Mouse (Mus musculus) effector memory CD4-positive, alpha-beta T cell, adult 7 months (primary cell): Measurements from ENCODE around the gene Ino80e. TPM values are rescaled to one million over a fixed set of nuclear protein-coding genes. Genes with fewer than 3 reads are reported as not detected.

Experiments
- polyA plus RNA-seq: library from polyadenylated mRNA; unstranded; fragments of 100-300 nt; shearing (Covaris generic); gene quantifications from one replicate; pipeline ENCODE4 v1.2.1, GENCODE M21; 2017

Ino80e gene
- 55.1 TPM for polyA plus RNA-seq

DNA sequence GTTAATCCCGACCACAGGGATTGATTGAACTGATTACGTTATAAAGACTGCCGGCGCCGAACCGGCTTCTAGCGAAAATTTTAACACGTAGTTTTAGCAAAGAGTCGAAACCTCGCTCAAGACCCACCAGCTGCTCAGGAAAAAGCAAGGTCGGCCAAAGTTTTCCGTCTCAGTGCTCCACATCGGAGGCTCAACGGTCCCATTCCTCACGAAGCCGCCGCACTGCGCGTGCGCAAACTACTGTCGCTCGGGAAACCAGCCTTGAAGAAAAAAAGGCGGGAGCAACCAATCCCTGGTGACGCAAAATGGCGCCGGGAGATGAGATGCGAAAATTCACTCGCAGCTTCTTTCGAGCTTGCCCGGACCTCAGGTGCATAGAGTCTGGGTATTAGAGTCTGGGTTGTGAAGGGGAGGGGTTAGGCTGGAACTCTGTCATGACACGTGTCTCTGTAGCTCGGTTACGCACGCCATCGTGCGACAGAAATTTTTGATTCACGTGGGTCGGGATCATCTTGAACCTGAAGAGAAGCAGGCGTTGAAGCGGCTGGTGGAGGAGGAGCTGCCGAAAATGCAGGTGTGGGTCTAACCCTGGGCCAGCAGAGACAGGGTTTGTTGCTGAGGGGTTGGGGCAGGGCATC is at the start of gene Ino80e:
Gene Ino80e, minus strand, starts transcription at position 231 of the 638 bp plus-strand sequence.

DNA sequence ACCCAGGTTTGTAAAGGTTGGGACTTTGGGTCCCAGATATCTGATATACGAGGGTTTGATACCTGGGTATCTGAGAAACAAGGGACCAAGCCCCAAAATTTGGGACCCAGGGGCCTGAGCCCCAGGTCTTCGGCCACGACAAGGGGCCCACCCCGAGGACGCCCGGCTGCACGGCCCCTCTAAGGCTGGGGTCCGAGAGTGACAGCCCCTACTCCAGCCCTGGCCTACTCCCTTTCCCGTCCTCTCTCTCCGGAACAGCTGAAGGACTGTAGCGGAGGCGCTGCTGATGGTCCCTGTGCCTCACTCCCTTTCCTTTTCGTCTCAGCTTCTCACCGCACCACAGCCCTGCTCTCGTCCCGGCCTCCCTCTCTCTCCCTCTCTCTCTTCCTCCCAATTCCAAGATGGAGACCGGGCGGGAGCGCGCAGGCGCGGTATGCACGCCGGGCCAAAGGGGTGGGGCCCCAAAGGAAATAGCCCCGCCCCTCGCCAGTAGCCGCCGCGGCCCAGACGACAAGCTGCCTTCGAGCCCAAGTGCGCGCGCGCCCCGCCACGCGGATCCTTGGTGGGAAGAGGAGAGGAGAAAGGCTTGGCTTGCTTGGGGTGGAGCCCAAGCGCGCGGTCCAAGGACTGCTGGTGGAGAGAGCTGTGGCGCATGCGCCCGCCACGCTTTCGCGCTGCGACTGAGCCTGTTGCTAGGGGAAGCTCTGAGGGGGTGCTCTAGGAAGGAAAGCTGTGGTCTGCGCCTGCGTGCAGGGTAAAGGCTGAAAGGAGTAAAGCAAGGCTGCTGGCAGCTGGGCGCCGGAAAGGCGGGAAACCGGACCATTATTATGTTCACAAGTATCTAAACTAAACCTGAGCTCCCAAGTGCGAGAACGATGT is 22.3 kb upstream of the Ino80e start, which contains the start of gene Taok2:
Gene Taok2, minus strand, starts transcription at position 418 of the 879 bp plus-strand sequence.

DNA sequence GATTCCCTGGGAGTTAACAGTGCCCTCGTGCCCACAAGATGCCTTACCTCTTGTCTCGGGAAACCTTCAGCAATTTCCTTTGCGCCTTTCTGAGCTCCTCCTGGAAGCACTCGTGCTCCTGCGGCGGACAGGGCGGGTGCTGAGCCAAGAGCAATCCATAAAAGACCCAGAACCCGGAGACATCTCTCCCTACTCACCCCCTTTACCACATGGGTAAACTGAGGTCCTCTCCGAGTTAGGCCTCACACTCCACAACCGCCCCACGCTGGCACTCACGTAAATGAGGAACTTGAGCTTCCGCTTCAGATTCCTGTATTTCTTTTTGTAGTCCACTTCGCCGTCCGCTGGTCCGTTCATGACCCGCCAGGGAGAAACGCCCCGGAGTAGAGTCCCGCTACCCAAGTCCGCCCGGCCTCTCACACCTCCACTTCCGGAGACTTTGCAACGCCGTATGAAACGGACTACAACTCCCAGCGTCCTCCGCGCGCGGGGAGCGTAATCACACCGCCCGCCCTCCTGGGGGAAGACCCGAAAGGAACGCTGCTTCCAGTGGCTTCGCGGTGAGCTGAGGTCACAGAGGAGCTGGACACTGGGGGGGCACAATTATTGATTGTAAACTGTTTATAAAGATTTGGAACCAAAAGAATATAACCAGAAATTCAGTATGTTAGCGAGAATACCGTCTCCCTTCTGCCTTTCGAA is 597 bp downstream of the Ino80e start, which contains the start of gene Hirip3:
Gene Hirip3, plus strand, starts transcription at position 544 of the 702 bp plus-strand sequence.

DNA sequence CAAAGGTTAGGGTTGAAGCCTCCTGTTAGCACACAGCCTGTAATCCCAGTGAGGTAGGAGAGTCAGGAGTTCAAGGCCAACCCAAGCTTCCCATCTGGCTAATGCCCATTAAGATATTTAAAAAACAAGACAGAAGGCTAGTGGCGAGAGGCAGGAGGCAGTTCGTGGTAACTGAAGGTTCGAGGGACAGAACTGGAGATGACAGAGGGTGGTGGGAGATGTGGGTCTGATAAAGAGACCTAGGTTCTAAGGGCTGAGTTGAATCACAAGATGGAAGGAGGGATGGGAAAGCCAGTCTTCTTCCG is 15.1 kb downstream of the Ino80e start, which contains the start of gene Doc2a:
Gene Doc2a, plus strand, starts transcription at position 301 of the 305 bp plus-strand sequence.

GRCm38 (mm10) chr7:126831539-126831938 is 30.6 kb downstream of the Ino80e start, which contains the start of gene 4930451I11Rik:
Gene 4930451I11Rik, minus strand, starts transcription at chr7:126831639.

Other genes starting within 250 kb of the Ino80e start
- gene Nupr1, start 231.5 kb downstream of the Ino80e start, polyA plus RNA-seq = 1.8 TPM
- 79.6 TPM for gene Sgf29, start 213.1 kb downstream of the Ino80e start, polyA plus RNA-seq
- gene Sult1a1, start 185.9 kb downstream of the Ino80e start, polyA plus RNA-seq = 0.29 TPM
- 102 TPM for gene Bola2, start 167.0 kb downstream of the Ino80e start, polyA plus RNA-seq
- gene Slx1b, start 166.6 kb downstream of the Ino80e start, polyA plus RNA-seq = 2.0 TPM
- 1,760 TPM for gene Coro1a, start 154.6 kb downstream of the Ino80e start, polyA plus RNA-seq
- gene Mapk3, start 102.8 kb downstream of the Ino80e start, polyA plus RNA-seq = 18.7 TPM
- 2.5 TPM for gene Gdpd3, start 96.0 kb downstream of the Ino80e start, polyA plus RNA-seq
- 341 TPM for gene Ypel3, start 85.4 kb downstream of the Ino80e start, polyA plus RNA-seq
- 2.8 TPM for gene Tbx6, start 80.9 kb downstream of the Ino80e start, polyA plus RNA-seq
- 405 TPM for gene Ppp4c, start 69.9 kb downstream of the Ino80e start, polyA plus RNA-seq
- gene Fam57b, start 64.7 kb downstream of the Ino80e start, polyA plus RNA-seq = not detected
- not detected for gene 4930451I11Rik, start 30.7 kb downstream of the Ino80e start, polyA plus RNA-seq
- 0.45 TPM for gene Doc2a, start 15.0 kb downstream of the Ino80e start, polyA plus RNA-seq
- 13.9 TPM for gene Hirip3, start 405 bp downstream of the Ino80e start, polyA plus RNA-seq
- gene Taok2, start 22.3 kb upstream of the Ino80e start, polyA plus RNA-seq = 39.3 TPM
- 41.2 TPM for gene Tmem219, start 60.5 kb upstream of the Ino80e start, polyA plus RNA-seq
- 37.4 TPM for gene Kctd13, start 66.5 kb upstream of the Ino80e start, polyA plus RNA-seq
- gene Asphd1, start 87.2 kb upstream of the Ino80e start, polyA plus RNA-seq = 0.30 TPM
- 0.27 TPM for gene Sez6l2, start 88.2 kb upstream of the Ino80e start, polyA plus RNA-seq
- gene Cdipt, start 113.5 kb upstream of the Ino80e start, polyA plus RNA-seq = 127 TPM
- gene Cdiptos, start 113.7 kb upstream of the Ino80e start, polyA plus RNA-seq = 0.57 TPM
- 75.7 TPM for gene Mvp, start 152.2 kb upstream of the Ino80e start, polyA plus RNA-seq
- 1.7 TPM for gene Pagr1b, start 154.1 kb upstream of the Ino80e start, polyA plus RNA-seq
- gene Pagr1a, start 155.0 kb upstream of the Ino80e start, polyA plus RNA-seq = 49.8 TPM
- 13.4 TPM for gene Gm42742, start 158.7 kb upstream of the Ino80e start, polyA plus RNA-seq
- 4.9 TPM for gene Prrt2, start 158.8 kb upstream of the Ino80e start, polyA plus RNA-seq
- 66.5 TPM for gene Maz, start 164.7 kb upstream of the Ino80e start, polyA plus RNA-seq
- gene Kif22, start 180.1 kb upstream of the Ino80e start, polyA plus RNA-seq = 3.0 TPM
- not detected for gene Zg16, start 225.0 kb upstream of the Ino80e start, polyA plus RNA-seq
- 70.4 TPM for gene AI467606, start 229.0 kb upstream of the Ino80e start, polyA plus RNA-seq